Mouse (Mus musculus) left cerebral cortex, postnatal 25 days (tissue): ENCODE measurements at regions not wholly inside any gene's neighbourhood (a gene's known extent, or its start where the extent isn't known, plus 50 kb on each side); places are given as distances from the start of the nearest gene placed in this dataset.

Experiments used
- DNase-seq, 2 experiments: peaks; one replicate each; pipeline ENCODE4 v3.0.0; 2022; ENCODE audit warnings: low spot score in 2 of 2, mixed read lengths in 1 of 2
- intact Hi-C: fragments of 180-260 bp; cut with DNase I; formaldehyde crosslinking; loops from one replicate; pipeline ENCODE4 v1.15.1; 2025

DNA sequence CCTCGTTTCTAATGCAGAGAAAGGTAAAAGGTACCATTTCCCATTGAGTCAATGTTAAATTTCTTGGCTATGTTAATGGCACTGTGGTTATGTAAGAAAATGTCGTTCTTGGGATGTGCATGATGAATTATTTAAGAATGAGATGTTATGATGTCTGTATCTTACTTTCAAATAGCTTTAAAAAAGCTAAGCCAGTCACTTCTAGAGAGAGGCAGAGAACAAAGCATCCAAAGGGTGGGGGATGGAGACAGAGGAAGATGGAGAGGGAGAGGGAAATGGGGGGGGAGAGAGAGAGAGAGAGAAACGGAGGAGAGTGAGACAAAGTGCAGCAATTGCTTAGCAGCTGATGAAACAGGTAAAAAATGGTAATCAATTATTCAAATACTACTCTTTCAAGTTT is 562.8 kb upstream of the Tle4 start:
- intact Hi-C loops: no loop called here

DNA sequence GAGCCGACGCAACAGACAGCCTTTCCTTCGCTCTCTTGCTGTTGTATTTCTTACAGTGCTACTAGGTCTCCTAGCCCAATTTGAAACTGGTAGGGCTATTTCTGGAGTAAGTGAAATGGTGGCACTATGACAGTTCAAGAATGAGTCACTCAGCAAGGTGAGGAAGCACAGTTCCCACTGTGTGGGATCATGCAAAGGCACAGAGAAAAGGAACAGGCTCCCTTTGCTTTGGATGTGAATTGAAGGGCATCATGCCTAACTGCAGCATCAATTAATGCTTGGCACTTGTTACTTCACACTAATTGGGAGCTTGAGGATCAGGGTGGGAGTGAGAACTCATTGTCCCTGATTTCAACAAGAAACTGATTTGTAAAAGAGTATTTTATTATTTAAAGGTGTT is 560.8 kb upstream of the Tle4 start:
- intact Hi-C loops: no loop called here
- peak in 1 of 2 experiments; percentile 76 for DNase-seq

More for the DNA sequence above, 562.8 kb upstream of the Tle4 start:
- DNase-seq: no peak

GRCm38 (mm10) chr19:15158177-15158576 is 560.3 kb upstream of the Tle4 start:
- intact Hi-C loops: no loop called here
- no peak for DNase-seq

DNA sequence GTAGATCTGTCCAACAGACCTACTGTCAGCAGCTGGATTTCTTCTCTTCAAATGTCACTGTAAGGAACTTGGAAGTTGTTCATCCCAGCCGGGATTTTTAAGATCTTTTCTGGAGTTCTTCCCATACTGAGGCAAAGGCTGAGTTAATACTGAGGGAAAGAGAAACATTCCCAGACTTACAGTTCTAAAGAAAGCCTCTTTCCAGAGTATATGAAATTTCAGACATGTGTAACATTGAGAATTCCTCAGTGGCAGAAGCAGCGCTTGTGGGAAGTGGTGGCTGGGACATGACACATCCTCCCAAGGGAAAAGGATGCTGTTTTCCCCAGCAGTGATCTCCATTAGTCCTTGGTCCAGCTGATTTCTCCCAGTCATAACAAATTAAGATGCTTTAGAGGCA is 556.8 kb upstream of the Tle4 start:
- intact Hi-C loops: no loop called here

DNA sequence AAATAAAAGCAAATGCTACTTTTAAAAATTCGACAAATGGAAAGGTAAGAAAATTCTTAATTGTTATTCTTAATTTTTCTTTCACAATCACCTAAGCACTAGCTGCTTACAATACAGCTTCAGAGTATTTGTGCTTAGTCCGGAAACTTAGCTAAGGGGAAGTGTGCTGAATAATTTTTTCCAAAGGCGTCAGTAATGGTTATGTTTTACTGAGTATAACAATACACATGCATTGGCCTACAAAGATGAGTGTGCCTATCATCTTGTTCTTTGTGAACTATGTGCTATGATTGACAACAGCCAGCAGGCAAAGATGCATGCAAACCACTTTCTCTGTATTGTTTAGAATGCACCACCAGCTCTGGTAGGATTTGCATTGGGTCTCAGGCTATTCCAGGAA is 548.5 kb upstream of the Tle4 start:
- intact Hi-C loops: no loop called here
- no peak for DNase-seq

More for the DNA sequence above, 556.8 kb upstream of the Tle4 start:
- DNase-seq: peak in 1 of 2 experiments; percentile 32

DNA sequence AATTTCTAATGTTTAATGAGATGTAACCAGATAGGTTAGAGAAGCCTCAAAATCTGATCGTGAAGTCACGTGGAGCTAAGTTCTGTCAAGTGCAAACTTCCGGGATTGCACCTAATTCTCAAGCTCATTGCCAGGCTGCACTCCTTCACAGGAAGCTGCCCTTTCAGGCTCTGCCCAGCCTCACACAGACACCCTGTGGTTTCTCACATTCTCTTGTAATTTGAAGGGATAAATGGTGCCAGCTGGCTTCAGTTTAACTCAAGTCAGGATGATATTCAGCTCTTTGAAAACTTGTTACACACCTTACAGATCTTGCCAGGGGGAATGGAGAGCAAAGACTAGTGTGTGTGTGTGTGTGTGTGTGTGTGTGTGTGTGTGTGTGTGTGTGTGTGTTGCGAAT is 529.3 kb upstream of the Tle4 start:
- intact Hi-C loops: no loop called here
- peak in 1 of 2 experiments; percentile 15 for DNase-seq

- DNase-seq: no peak
- intact Hi-C loops: no loop called here
Measured at GRCm38 (mm10) chr19:15108441-15109026, 510.7 kb upstream of the Tle4 start.

- intact Hi-C loops: no loop called here
- DNase-seq: no peak
Measured at GRCm38 (mm10) chr19:15095054-15095453, 497.2 kb upstream of the Tle4 start.

DNA sequence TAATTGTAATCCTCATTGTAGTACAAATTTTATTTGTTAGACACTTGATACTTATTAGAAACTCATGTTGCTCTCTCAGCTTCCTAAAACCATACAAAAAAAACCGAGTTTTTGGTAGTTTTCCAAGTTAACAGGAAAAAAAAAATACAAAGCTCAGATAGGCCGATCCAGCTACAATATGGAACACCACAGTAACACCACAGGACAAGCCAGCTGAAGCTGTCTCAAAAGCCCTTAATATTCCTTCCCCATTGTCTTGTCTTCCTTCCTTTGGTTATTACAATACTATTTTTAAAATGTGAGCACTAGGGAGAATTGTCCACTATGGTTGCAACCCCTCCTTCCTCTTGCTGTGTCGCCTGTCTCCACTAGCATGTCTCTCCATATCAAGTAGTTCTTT is 495.7 kb upstream of the Tle4 start:
- intact Hi-C loops: no loop called here
- no peak for DNase-seq

GRCm38 (mm10) chr19:15080638-15081037 is 482.8 kb upstream of the Tle4 start:
- intact Hi-C loops: no loop called here
- DNase-seq: no peak

DNA sequence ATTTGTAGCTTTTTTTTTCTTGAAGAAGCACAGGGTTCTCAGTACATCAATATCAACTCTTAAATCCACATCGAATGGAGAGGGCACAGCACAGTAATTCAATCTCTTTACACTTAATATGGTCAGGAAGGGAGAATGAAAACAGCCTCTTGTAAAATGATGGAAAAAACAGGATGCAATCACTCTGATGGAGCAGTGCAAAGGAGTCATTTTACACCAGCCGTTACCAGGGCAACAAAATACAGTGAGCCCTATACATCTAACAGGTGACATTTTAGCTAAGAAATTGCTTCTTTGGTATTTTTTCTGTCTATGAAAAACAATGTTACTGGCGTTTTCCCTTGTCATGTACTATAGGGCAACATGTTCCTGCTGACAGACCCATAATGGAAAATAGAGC is 459.9 kb upstream of the Tle4 start:
- no peak for DNase-seq
- intact Hi-C loops: no loop called here

DNA sequence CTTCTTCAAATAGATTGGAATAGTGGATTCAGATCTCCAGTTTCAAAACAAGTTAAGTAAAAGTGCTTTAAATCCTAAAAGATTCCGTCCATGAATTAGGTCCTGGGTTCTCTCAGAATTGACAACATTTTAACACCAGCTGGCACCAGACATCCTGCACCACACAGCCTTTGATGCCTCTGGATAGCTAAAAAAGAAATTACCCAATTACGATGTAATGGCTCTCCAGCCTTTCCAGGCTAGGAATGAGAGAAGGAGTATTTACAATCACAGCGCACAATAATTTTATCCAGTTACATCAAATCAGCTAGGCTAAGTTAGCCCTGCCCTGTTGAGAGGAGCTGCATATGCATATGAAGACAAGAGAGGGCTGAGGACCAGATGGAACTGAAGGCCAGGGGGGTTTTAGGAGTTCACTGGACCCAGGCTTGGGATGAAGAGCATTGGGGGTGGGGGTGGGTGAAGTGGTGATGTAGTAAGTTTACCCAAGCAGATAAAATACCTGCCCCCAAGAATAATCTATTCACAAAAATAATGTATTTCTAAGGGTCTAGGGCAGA is 455.8 kb upstream of the Tle4 start:
- intact Hi-C loops: no loop called here
- DNase-seq: peak in 1 of 2 experiments; percentile 10

DNA sequence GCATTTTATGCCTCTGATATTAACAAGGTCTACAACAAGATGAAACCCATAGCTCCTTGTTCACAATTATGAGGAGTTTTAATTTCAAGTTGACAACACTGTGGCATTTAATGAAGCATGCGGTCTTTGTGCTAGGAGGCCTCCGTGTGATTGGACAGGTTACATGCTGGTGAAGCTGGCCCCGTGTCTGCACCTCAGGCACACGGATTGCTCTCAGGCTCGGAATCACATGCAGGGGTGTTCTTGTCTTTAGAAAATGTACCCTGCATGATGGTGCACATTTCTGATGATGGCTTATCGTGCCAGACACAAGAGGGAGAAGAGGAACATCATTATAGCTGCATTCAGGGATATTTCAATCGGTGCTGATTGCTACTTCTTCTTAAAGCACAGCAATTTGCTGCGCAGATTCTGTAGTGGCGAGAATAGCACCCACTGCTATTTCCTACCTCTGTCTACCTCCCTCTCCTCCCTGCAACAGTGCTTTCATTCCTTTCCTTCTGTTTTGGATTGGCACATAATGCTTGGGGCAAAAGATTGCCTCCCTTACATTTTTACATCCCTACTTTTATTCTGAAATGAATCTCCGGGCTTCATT is 454.9 kb upstream of the Tle4 start:
- DNase-seq: peak; percentile 21 to 47
- intact Hi-C loops: no loop called here

- no peak for DNase-seq
- intact Hi-C loops: no loop called here
Measured at GRCm38 (mm10) chr19:15047896-15048295, 450.0 kb upstream of the Tle4 start.

DNA sequence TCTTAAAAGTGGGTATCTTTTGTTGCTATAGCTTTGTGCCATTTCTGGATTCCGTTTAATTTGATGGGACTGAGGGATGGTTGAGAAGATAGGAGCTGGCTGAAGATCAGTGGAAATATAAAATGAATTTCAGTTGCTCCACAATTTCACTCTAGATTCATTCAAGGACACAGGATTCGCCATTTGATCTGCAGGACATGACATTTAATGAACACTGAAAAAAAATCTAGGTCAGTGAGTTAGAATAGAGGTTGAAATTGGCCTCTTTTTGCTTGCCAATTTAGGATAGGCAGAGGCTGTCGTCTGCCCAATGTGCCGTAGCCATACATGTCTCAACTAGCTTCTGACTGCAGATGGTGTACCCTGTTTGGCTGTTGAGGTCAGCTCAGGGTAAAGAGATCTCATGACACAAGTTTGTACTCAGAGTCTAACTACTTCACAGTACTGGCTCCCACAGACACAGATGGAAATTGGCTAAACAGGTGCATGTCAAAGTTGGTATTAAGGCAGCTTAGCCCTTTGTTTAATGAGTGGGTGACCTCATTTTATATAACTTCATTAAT is 449.5 kb upstream of the Tle4 start:
- intact Hi-C loops: no loop called here
- no peak for DNase-seq

GRCm38 (mm10) chr19:15035554-15035953 is 437.7 kb upstream of the Tle4 start:
- intact Hi-C loops: loop anchor here (5.0 kb wide), 5 partner anchors 438 to 1053 kb away; partner anchors contain the start of gene Tle4
- peak; percentile 69 to 70 for DNase-seq

GRCm38 (mm10) chr19:15033921-15034320 is 436.1 kb upstream of the Tle4 start:
- no peak for DNase-seq
- intact Hi-C loops: no loop called here

GRCm38 (mm10) chr19:15033396-15033795 is 435.5 kb upstream of the Tle4 start:
- intact Hi-C loops: no loop called here
- no peak for DNase-seq

GRCm38 (mm10) chr19:15032297-15032947 is 434.6 kb upstream of the Tle4 start:
- intact Hi-C loops: no loop called here
- DNase-seq: no peak

GRCm38 (mm10) chr19:15031483-15031882 is 433.6 kb upstream of the Tle4 start:
- no peak for DNase-seq
- intact Hi-C loops: no loop called here

GRCm38 (mm10) chr19:15003596-15003995 is 405.7 kb upstream of the Tle4 start:
- intact Hi-C loops: no loop called here
- DNase-seq: no peak
